Mouse (Mus musculus) liver, embryonic 14.5 days (tissue): ENCODE data around the gene Arpc4. TPM values are rescaled to one million over a fixed set of nuclear protein-coding genes. Genes with fewer than 3 reads are reported as not detected.

ENCODE experiments used
- ATAC-seq: fragments of 200-750 bp; cut with Nextera tagmentation; 2 replicates; pipeline ENCODE4 v1.8.0; 2017; ENCODE audit warnings: moderate number of reproducible peaks, mild to moderate bottlenecking, moderate library complexity; ENCODE audit not compliant: insufficient read depth
- DNase-seq, 3 experiments: peaks; one replicate each; pipeline ENCODE4 v3.0.0-alpha.2; 2012 to 2013; ENCODE audit warnings: low read depth in 3 of 3, low spot score in 3 of 3
- H3K27ac ChIP-seq: fragments of 300-500 bp; sonication (generic); 2 replicates; pipeline ENCODE4 v1.5.1; 2014; ENCODE audit warnings: moderate library complexity, mild to moderate bottlenecking, control low read depth, inconsistent platforms
- H3K27me3 ChIP-seq: fragments of 300-500 bp; sonication (generic); 2 replicates; pipeline ENCODE4 v1.6.1; 2014; ENCODE audit warnings: mild to moderate bottlenecking, low read length, moderate library complexity; ENCODE audit not compliant: control insufficient read depth, insufficient read depth
- H3K36me3 ChIP-seq: fragments of 300-500 bp; sonication (generic); replicated peaks from 2 replicates; pipeline ENCODE4 v1.6.1; 2014; ENCODE audit warnings: low read depth; ENCODE audit not compliant: control insufficient read depth, insufficient read depth
- H3K4me1 ChIP-seq, 2 experiments: fragments of 200-500 bp in 1 of 2; fragments of 300-500 bp in 1 of 2; sonication (generic) in 1 of 2; replicated peaks; 2 replicates each; pipeline ENCODE4 v1.6.1; 2012 to 2014; ENCODE audit warnings: antibody characterized with exemption in 1 of 2, inconsistent platforms in 1 of 2, low read length in 1 of 2; ENCODE audit not compliant: control insufficient read depth in 2 of 2, insufficient read depth in 2 of 2
- H3K4me2 ChIP-seq: fragments of 300-500 bp; sonication (generic); 2 replicates; pipeline ENCODE4 v1.6.1; 2014; ENCODE audit warnings: low read depth, mild to moderate bottlenecking, control low read depth, moderate library complexity
- H3K4me3 ChIP-seq, 2 experiments: fragments of 200-500 bp in 1 of 2; fragments of 300-500 bp in 1 of 2; sonication (generic) in 1 of 2; 2 replicates each; pipeline ENCODE4 v1.5.1; 2012 to 2014; ENCODE audit warnings: low read depth in 2 of 2, low read length in 2 of 2, mild to moderate bottlenecking in 2 of 2, control low read depth in 1 of 2, inconsistent platforms in 1 of 2, moderate library complexity in 1 of 2; ENCODE audit not compliant: insufficient read depth in 1 of 2
- H3K9ac ChIP-seq: fragments of 300-500 bp; sonication (generic); replicated peaks from 2 replicates; pipeline ENCODE4 v1.6.1; 2014; ENCODE audit warnings: mild to moderate bottlenecking, control low read depth, moderate library complexity
- H3K9me3 ChIP-seq: fragments of 300-500 bp; sonication (generic); 2 replicates; pipeline ENCODE4 v1.6.1; 2016; ENCODE audit warnings: low read length, mixed read lengths; ENCODE audit not compliant: control insufficient read depth
- CTCF ChIP-seq: IDR thresholded peaks from 2 replicates; pipeline ENCODE4 v1.5.1; 2016; ENCODE audit warnings: antibody characterized with exemption, low read depth, control low read depth
- EP300 ChIP-seq: IDR thresholded peaks from 2 replicates; pipeline ENCODE4 v1.6.1; 2016; ENCODE audit warnings: antibody characterized with exemption, low read depth
- WGBS: fragments of 180-500 bp; shearing (Covaris S2); extraction: QIAGEN DNeasy Blood & Tissue Kit; methylation state at CpG from one replicate; pipeline ENCODE4 v1.1.7; 2014; ENCODE audit not compliant: insufficient replicate concordance; 5-methylcytosine and 5-hydroxymethylcytosine counted together
- polyA plus RNA-seq, 2 experiments: library from polyadenylated mRNA; depleted of rRNA in 1 of 2; stranded (reverse) in 1 of 2; unstranded in 1 of 2; fragments of >200 nt; fragmentation: Nextera tagmentation in 1 of 2; extraction: Ambion mirVana in 1 of 2; gene quantifications; 2 replicates each; pipeline versions ENCODE4 v1.2.1 to v1.2.3; 2012 to 2014

Gene Arpc4
- polyA plus RNA-seq, 2 experiments, result 43.7 to 102 TPM

- TF ChIP-seq CTCF (no peak), EP300 (no peak)
- H3K9me3 ChIP-seq, result no peaks in the 10 kb centered on the region
- no peaks in the 10 kb centered on the region for H3K27me3 ChIP-seq
- H3K36me3 ChIP-seq, result no peaks in the 10 kb centered on the region; the same call in 1 of the 2 replicates
- peaks cover 2 to 6% of the 10 kb centered on the region in 2 experiments; a peak in 3 of 4 replicates for H3K4me1 ChIP-seq
- no peak overlapping the region for H3K4me2 ChIP-seq
- no peak overlapping the region for H3K9ac ChIP-seq
- ATAC-seq (no peak), DNase-seq (no peak)
- 82% methylated on average over 14 of the region's 14 CpGs for WGBS
- no peak overlapping the region for H3K27ac ChIP-seq
- no peak overlapping the region for H3K4me3 ChIP-seq
Measured at GRCm38 (mm10) chr6:113333137-113333950, 44.6 kb upstream of the Arpc4 start.

- DNase-seq (no peak), ATAC-seq (no peak)
- TF ChIP-seq EP300 (no peak), CTCF (no peak)
- WGBS, result 64% methylated on average over 6 of the region's 6 CpGs
- Histone ChIP-seq H3K27ac (no peak overlapping the region), H3K4me3 (no peak overlapping the region), H3K9ac (no peak overlapping the region), H3K4me1 (peaks cover 2 to 6% of the 10 kb centered on the region in 2 experiments; a peak in 3 of 4 replicates), H3K36me3 (no peaks in the 10 kb centered on the region; the same call in 1 of the 2 replicates), H3K27me3 (no peaks in the 10 kb centered on the region), H3K4me2 (no peak overlapping the region), H3K9me3 (no peaks in the 10 kb centered on the region)
Measured at GRCm38 (mm10) chr6:113334216-113334615, 43.7 kb upstream of the Arpc4 start.

GRCm38 (mm10) chr6:113336852-113337620 lies 40.9 kb upstream of the Arpc4 start:
- Histone ChIP-seq H3K27me3 (no peaks in the 10 kb centered on the region), H3K4me1 (peaks cover 2 to 7% of the 10 kb centered on the region in 2 experiments; a peak in 3 of 4 replicates), H3K4me2 (no peak overlapping the region), H3K9ac (no peak overlapping the region), H3K27ac (no peak overlapping the region), H3K4me3 (no peak overlapping the region), H3K36me3 (no peaks in the 10 kb centered on the region; the same call in 1 of the 2 replicates), H3K9me3 (no peaks in the 10 kb centered on the region)
- WGBS, result 31% methylated on average over 8 of the region's 8 CpGs
- no peak for DNase-seq
- ATAC-seq, result peak; percentile 29; the same call in 1 of the 2 replicates
- TF ChIP-seq EP300, result no peak
- no peak for TF ChIP-seq CTCF

GRCm38 (mm10) chr6:113341574-113341973 lies 36.3 kb upstream of the Arpc4 start:
- Histone ChIP-seq H3K27ac (no peak overlapping the region), H3K27me3 (no peaks in the 10 kb centered on the region), H3K9me3 (no peaks in the 10 kb centered on the region), H3K4me2 (no peak overlapping the region), H3K9ac (no peak overlapping the region), H3K36me3 (no peaks in the 10 kb centered on the region), H3K4me3 (no peak overlapping the region), H3K4me1 (peaks cover 2 to 18% of the 10 kb centered on the region in 2 experiments; a peak in 3 of 4 replicates)
- 50% methylated on average over 6 of the region's 6 CpGs for WGBS
- DNase-seq, result no peak
- ATAC-seq, result no peak
- no peak for TF ChIP-seq EP300
- TF ChIP-seq CTCF, result no peak

GRCm38 (mm10) chr6:113342297-113342696 lies 35.6 kb upstream of the Arpc4 start:
- no peak for TF ChIP-seq EP300
- TF ChIP-seq CTCF, result no peak
- WGBS, result 33% methylated on average over 5 of the region's 7 CpGs
- Histone ChIP-seq H3K4me2 (peak overlapping the region; percentile 72; the same call in 1 of the 2 replicates), H3K9ac (no peak overlapping the region), H3K36me3 (no peaks in the 10 kb centered on the region), H3K4me3 (no peak overlapping the region), H3K27ac (no peak overlapping the region), H3K9me3 (no peaks in the 10 kb centered on the region), H3K4me1 (peaks cover 1 to 13% of the 10 kb centered on the region in 2 experiments; a peak in 3 of 4 replicates), H3K27me3 (no peaks in the 10 kb centered on the region)
- no peak for ATAC-seq
- no peak for DNase-seq
